Mouse (Mus musculus): Measurements from ENCODE around the gene Sass6. TPM values are rescaled to one million over a fixed set of nuclear protein-coding genes. Genes with fewer than 3 reads are reported as not detected.
A peak's percentile ranks its signal among the peaks of the same experiment; 100 is the strongest.
"Not testable (repeated sequence)": the region's sequence is repeated elsewhere in the genome, so short reads cannot be mapped to it uniquely, and the experiment has no call there.

Gene Sass6
- total RNA-seq, 2 experiments from 2014 or later, result 1.4 to 1.9 TPM

DNA sequence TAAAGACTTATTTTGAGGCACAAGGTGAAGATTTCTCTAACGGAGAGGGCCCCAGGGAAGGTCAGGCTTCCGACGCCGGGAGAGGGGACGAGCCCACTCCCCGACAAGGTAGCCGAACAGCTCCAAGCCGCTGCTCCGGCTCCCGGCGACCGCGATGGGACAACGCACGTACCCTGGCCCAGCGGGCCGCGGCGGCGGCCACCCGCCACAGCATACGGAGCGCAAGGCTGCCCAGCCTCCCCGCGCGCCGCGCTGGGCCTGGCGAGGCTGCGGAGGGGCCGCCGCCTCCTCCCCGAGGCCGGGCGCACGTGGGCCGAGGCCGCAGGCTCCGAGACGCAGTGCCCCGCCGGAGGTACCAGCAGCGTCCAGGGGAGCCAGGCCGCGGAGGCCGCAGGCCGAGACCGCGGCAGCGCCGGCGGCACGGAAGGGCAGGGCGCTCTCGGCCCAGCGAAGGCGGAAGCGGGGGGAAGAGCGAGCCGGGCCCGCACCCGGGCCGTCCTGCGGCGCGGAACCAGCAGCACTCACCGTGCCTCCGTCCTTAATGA lies 67.2 kb downstream of the Sass6 start:
- no peak for DNase-seq (ENCODE audit: low spot score in 2 of 2)

- peak; percentile 100 for DNase-seq (ENCODE audit: low spot score in 2 of 2)
Observed at GRCm38 (mm10) chr3:116662463-116662863, 67.7 kb downstream of the Sass6 start, which contains the start of gene Mfsd14a. TSS of gene Mfsd14a (minus strand) at chr3:116662677.

GRCm38 (mm10) chr3:116664281-116664680 lies 69.5 kb downstream of the Sass6 start:
- DNase-seq (ENCODE audit: low spot score in 2 of 2), result not testable (repeated sequence)

Other genes starting within 250 kb of the Sass6 start
- gene Cdc14a, start 170.9 kb upstream of the Sass6 start, total RNA-seq (2021), result 1 to 10 TPM; 8.3 to 9.7 TPM
- gene Rtca, start 86.8 kb upstream of the Sass6 start, total RNA-seq (2021), result 10 to 100 TPM; 30.6 to 32.4 TPM
- gene Dbt, start 81.9 kb upstream of the Sass6 start, total RNA-seq (2021), result 10 to 100 TPM; 65.6 to 74.1 TPM
- 1 to 10 TPM; 1.8 to 9.0 TPM for gene Lrrc39, start 32.0 kb upstream of the Sass6 start, total RNA-seq (2021)
- gene Trmt13, start 19.6 kb downstream of the Sass6 start, total RNA-seq (2021), result 10 to 100 TPM; 10.2 to 12.7 TPM
- gene Mfsd14a, start 67.7 kb downstream of the Sass6 start, total RNA-seq (2021), result 10 to 100 TPM; 51.6 to 64.6 TPM
- not detected for gene Gm43191, start 86.3 kb downstream of the Sass6 start, total RNA-seq (2021)
- gene Slc35a3, start 117.8 kb downstream of the Sass6 start, total RNA-seq (2021), result 10 to 100 TPM; 18.6 to 24.4 TPM
- 10 to 100 TPM; 50.4 to 61.2 TPM for gene Agl, start 213.2 kb downstream of the Sass6 start, total RNA-seq (2021)